Mouse (Mus musculus) stomach, adult 2 months (tissue): ENCODE measurements around the gene Ptf1a. TPM values are rescaled to one million over a fixed set of nuclear protein-coding genes. Genes with fewer than 3 reads are reported as not detected.

ENCODE experiments used
- polyA plus RNA-seq: library from polyadenylated mRNA; depleted of rRNA; stranded (reverse); fragments of >200 nt; gene quantifications from 2 replicates; pipeline ENCODE4 v1.2.3, GENCODE M21; 2012; rRNA removed

The Ptf1a gene
- polyA plus RNA-seq = 3.1 and 5.7 TPM in 2 replicates

DNA sequence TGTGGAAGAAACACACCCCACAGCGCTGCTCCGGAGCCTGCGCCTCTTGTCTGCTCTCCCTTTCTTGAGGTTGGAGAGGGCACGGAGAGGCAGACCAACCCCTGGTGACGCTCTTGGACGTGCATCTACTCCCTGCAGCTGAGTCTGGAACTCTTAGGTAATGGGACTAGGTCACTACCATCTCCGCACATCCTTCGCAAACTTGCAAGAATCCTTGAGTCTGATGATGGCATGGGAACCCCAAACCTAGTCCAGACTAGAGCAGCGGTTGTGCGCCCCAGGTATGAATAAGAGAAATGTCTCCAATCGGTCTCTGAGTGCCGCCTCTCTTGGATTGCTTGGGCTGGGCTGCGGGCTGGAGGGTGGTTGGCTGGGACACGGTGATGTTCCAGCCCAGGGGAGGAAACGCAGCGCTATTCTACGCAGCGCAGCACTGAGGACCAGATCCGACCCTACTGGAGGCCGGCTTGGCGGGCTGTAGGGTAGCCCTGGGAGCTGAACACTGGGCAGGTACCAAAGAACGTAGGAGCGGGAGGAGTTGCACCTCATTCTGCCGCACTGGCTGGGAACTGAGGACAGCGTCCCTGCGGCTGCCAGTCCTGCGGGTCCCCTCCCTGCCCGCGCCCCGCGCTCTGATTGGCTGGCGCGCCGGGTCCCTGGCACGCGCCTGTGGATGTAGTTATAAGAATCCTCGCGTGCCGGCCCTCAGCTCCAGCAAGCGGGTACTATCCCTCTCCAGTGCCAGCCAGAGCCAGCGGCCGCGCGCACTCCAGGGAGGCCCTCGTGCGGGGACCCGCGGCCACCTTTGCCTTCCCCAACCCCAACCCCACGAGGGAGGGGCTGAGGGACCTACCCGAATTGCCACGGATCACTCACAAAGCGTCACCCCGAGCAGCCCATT, at the start of gene Ptf1a:
Ptf1a (plus strand) TSS at position 733 of the 901 bp plus-strand sequence.

Other genes starting within 250 kb of the Ptf1a start
- gene Armc3, start 246.4 kb upstream of the Ptf1a start, polyA plus RNA-seq = not detected in 2 replicates
- gene Msrb2, start 74.2 kb upstream of the Ptf1a start, polyA plus RNA-seq = 2.4 TPM in 2 replicates
- gene 4921504E06Rik, start 108.3 kb downstream of the Ptf1a start, polyA plus RNA-seq = not detected in 2 replicates
- 6.0 and 14.9 TPM in 2 replicates for gene Otud1, start 212.1 kb downstream of the Ptf1a start, polyA plus RNA-seq